Mouse (Mus musculus) embryonic fibroblast, embryonic 13.5 days (primary cell): ENCODE data around the gene Ndnf.

ENCODE experiments used
- CTCF ChIP-seq: IDR thresholded peaks from 2 replicates; pipeline ENCODE4 v1.5.1; 2011; ENCODE audit warnings: mild to moderate bottlenecking, control low read depth, low read length, moderate library complexity, borderline replicate concordance; ENCODE audit not compliant: insufficient read depth
- POLR2A ChIP-seq: IDR thresholded peaks from 2 replicates; pipeline ENCODE4 v1.6.1; 2011; ENCODE audit warnings: low read depth, mild to moderate bottlenecking, control low read depth, low read length, moderate library complexity

- TF ChIP-seq CTCF: no peak
- no peak for TF ChIP-seq POLR2A
Observed at GRCm38 (mm10) chr6:65661272-65661671, 10.1 kb upstream of the Ndnf start.
